Mouse (Mus musculus) CH12.LX (cell line): ENCODE results near the gene Slc43a2.

Experiments
- CHD2 ChIP-seq: IDR thresholded peaks from 2 replicates; pipeline ENCODE4 v1.6.1; 2011; ENCODE audit warnings: low read length, improper control_type of control experiment
- CTCF ChIP-seq, 2 experiments: IDR thresholded peaks in 1 of 2; conservative IDR thresholded peaks in 1 of 2; 2 replicates each; pipeline ENCODE4 v1.5.1; 2011 to 2012; ENCODE audit warnings: low read depth in 2 of 2, low read length in 2 of 2, improper control_type of control experiment in 1 of 2, inconsistent platforms in 1 of 2, mild to moderate bottlenecking in 1 of 2, moderate library complexity in 1 of 2
- EP300 ChIP-seq: IDR thresholded peaks from 2 replicates; pipeline ENCODE4 v1.6.1; 2011; ENCODE audit warnings: low read length, improper control_type of control experiment
- HCFC1 ChIP-seq: IDR thresholded peaks from 2 replicates; pipeline ENCODE4 v1.6.1; 2012; ENCODE audit warnings: low read depth, mild to moderate bottlenecking, inconsistent platforms, low read length, improper control_type of control experiment
- MAFK ChIP-seq: IDR thresholded peaks from 2 replicates; pipeline ENCODE4 v1.6.1; 2011; ENCODE audit warnings: low read length, improper control_type of control experiment; ENCODE audit not compliant: insufficient replicate concordance
- NRF1 ChIP-seq: IDR thresholded peaks from 2 replicates; pipeline ENCODE4 v1.6.1; 2014; ENCODE audit warnings: low read depth, mild to moderate bottlenecking, inconsistent platforms, low read length, improper control_type of control experiment, moderate library complexity
- POLR2A ChIP-seq: IDR thresholded peaks from 2 replicates; pipeline ENCODE4 v1.6.1; 2011; ENCODE audit warnings: low read depth, mild to moderate bottlenecking, improper control_type of control experiment, low read length
- RAD21 ChIP-seq: IDR thresholded peaks from 2 replicates; pipeline ENCODE4 v1.6.1; 2011; ENCODE audit warnings: low read depth, mild to moderate bottlenecking, low read length, improper control_type of control experiment, moderate library complexity
- SMC3 ChIP-seq: IDR thresholded peaks from 2 replicates; pipeline ENCODE4 v1.6.1; 2011; ENCODE audit warnings: low read depth, low read length, improper control_type of control experiment
- TCF12 ChIP-seq: IDR thresholded peaks from 2 replicates; pipeline ENCODE4 v1.6.1; 2014; ENCODE audit warnings: low read depth, mild to moderate bottlenecking, inconsistent platforms, low read length, improper control_type of control experiment
- USF2 ChIP-seq: conservative IDR thresholded peaks from 2 replicates; pipeline ENCODE4 v1.6.1; 2011; ENCODE audit warnings: low read depth, low read length, improper control_type of control experiment
- ZKSCAN1 ChIP-seq: IDR thresholded peaks from 2 replicates; pipeline ENCODE4 v1.6.1; 2012; ENCODE audit warnings: low read depth, inconsistent platforms, low read length, improper control_type of control experiment, borderline replicate concordance
- ZNF384 ChIP-seq: IDR thresholded peaks from 2 replicates; pipeline ENCODE4 v1.6.1; 2012; ENCODE audit warnings: low read depth, low read length, improper control_type of control experiment, inconsistent platforms

DNA sequence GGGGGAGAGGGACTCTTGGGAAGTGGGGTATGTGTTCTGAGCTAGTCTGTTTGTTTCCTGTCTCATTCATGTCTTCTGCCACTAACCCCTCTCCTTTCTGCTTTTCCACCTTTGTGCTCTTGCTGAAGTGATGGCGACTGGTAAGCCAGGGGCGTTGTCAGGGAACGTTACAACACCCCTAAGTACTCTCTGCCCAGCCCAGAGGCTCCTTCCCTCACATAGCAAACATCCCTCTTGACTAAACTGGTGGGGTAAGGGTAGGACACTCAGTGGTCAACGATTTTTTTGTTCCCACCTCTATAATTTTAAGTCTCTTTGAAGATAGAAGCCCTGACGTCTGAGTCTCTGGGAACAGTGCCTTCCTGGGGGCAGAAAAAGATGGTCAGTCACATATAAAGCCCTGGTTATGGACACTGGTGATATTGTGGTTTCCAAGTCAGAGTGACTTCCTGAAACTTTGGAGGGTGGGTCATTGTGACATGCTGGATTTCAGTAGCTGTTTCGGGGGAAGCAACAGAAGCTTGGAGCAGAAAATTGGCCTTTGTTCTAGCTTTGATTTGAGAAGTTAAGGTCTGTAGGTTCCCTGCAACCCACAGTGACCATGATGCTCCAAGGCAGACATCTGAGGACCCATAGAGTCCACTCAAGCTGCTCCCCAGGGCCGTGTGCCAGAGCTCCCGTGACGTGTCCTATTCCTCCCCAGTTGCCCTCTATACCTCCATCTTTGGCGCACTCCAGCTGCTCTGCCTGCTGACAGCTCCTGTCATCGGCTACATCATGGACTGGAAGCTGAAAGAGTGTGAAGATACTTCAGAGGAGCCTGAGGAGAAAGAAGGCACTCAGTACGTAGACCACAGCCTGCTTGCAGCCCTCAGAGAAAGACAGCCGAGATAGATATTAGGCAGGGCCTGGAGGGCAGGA lies 35.0 kb downstream of the Slc43a2 start:
- TF ChIP-seq CTCF (conservative IDR thresholded peaks at IDR 0.05 in 1 of 2, IDR thresholded peaks at IDR 0.05 in 1 of 2; ENCODE audit: low read depth in 2 of 2, low read length in 2 of 2) (no peak), TCF12 (no peak), RAD21 (no peak), HCFC1 (no peak), POLR2A (no peak), MAFK (no peak), ZKSCAN1 (no peak), USF2 (no peak), SMC3 (no peak), ZNF384 (no peak), NRF1 (no peak), EP300 (no peak), CHD2 (no peak)
